Mouse (Mus musculus) kidney, adult 2 months (tissue): ENCODE measurements at regions not wholly inside any gene's neighbourhood (a gene's known extent, or its start where the extent isn't known, plus 50 kb on each side); places are given as distances from the start of the nearest gene placed in this dataset.
A peak's percentile ranks its signal among the peaks of the same experiment; 100 is the strongest.

Source experiments
- DNase-seq: peaks from one replicate; pipeline ENCODE4 v3.0.0; 2021
- H3K27ac ChIP-seq: fragments of 200-500 bp; 2 replicates; pipeline ENCODE4 v1.5.1; 2012; ENCODE audit warnings: low read depth, low read length, control low read depth, inconsistent platforms; ENCODE audit not compliant: insufficient read depth
- H3K27me3 ChIP-seq: fragments of 200-500 bp; replicated peaks from 2 replicates; pipeline ENCODE4 v1.6.1; 2012; ENCODE audit warnings: mild to moderate bottlenecking, moderate library complexity, low read length, inconsistent platforms; ENCODE audit not compliant: control insufficient read depth, insufficient read depth
- H3K36me3 ChIP-seq: fragments of 200-500 bp; 2 replicates; pipeline ENCODE4 v1.6.1; 2012; ENCODE audit warnings: mild to moderate bottlenecking, moderate library complexity, low read length, inconsistent platforms; ENCODE audit not compliant: control insufficient read depth, insufficient read depth
- H3K4me1 ChIP-seq: fragments of 200-500 bp; 2 replicates; pipeline ENCODE4 v1.6.1; 2011; ENCODE audit warnings: low read length; ENCODE audit not compliant: control insufficient read depth, insufficient read depth
- H3K4me3 ChIP-seq: fragments of 200-500 bp; 2 replicates; pipeline ENCODE4 v1.5.1; 2011; ENCODE audit warnings: mild to moderate bottlenecking, low read depth, low read length, control low read depth; ENCODE audit not compliant: insufficient read depth
- CTCF ChIP-seq: fragments of 200-500 bp; conservative IDR thresholded peaks from 2 replicates; pipeline ENCODE4 v1.5.1; 2011; ENCODE audit warnings: low read depth, mild to moderate bottlenecking, control low read depth, low read length, moderate library complexity, mixed read lengths; ENCODE audit not compliant: insufficient read depth, insufficient read length
- POLR2A ChIP-seq: fragments of 200-500 bp; IDR thresholded peaks from one replicate; pipeline ENCODE4 v1.6.1; 2011; ENCODE audit warnings: low read depth, low read length, control low read depth
- WGBS: fragments of 180-500 bp; shearing (Covaris S2); methylation state at CpG from one replicate; pipeline ENCODE4 v1.1.7; 2018; 5-methylcytosine and 5-hydroxymethylcytosine counted together

DNA sequence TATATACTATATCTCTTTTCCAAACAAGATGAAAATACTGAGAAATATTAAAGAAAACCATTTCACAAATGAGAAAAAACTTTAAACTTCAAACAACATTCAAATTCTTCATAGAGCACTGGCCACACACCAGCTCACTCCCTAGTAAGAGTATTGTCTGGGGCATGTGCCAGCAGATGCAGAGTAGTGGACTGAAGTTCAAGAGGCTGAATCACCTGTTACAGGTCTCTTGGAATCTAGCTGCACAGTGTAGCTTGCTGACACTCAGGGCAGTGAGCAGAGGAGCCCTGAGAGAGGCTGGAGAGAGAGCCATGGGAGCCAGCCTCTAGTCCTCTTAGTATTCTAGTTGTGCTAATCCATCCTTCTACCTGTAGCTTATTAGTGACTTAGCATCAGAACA lies 208.4 kb downstream of the Cd83 start:
- H3K27ac ChIP-seq = no peak overlapping the region
- H3K27me3 ChIP-seq = no peaks in the 10 kb centered on the region
- peak; percentile 74 for DNase-seq
- TF ChIP-seq CTCF (no peak), POLR2A (no peak)
- H3K4me1 ChIP-seq = peaks cover 10% of the 10 kb centered on the region; the same call in 1 of the 2 replicates
- H3K4me3 ChIP-seq = no peak overlapping the region
- H3K36me3 ChIP-seq = no peaks in the 10 kb centered on the region

DNA sequence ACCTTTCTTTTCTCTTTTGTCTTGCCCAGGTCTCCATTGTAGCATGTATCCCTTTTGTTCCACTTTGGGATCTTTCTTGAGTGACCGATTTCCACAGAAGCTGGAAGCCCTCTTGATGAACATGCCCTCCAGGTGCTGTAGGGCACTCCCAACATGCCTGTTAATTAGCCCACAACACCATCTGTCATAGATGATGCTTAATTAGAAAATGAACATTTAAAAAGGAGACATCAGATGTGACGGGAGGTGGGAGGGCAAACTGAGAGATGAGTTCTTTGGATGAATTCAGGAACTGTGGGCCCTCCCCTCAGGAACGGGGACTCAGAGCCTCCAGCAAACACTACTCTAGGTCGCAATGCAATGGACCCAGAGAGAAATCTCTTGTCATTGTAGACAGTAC lies 209.8 kb downstream of the Cd83 start:
- no peaks in the 10 kb centered on the region for H3K36me3 ChIP-seq
- no peaks in the 10 kb centered on the region for H3K27me3 ChIP-seq
- H3K4me3 ChIP-seq = no peak overlapping the region
- no peak overlapping the region for H3K27ac ChIP-seq
- no peak for DNase-seq
- TF ChIP-seq CTCF (no peak), POLR2A (no peak)
- 98% methylated on average over 4 of the region's 4 CpGs for WGBS
- peaks cover 10% of the 10 kb centered on the region; the same call in 1 of the 2 replicates for H3K4me1 ChIP-seq

DNA sequence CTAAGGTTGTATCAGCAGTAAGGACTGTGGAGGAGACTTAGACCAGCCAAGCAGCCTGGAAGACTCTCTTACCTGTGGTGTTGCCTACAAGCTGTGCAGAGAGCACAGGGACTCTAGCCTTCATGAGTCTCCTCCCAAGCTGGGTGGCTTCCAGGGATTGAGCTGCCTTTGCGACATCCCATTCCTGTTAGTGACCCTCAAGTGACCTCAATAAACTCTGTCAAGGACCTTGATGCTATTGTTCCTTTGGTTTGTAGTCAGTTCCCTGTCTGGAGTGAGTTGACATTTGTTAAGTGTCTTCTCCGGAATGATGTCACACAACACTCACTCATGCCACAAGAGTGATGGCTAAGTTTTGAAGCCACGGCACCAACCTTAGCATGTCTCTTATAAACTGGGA lies 211.0 kb downstream of the Cd83 start:
- WGBS = 66% methylated on average over 3 of the region's 3 CpGs
- peaks cover 10% of the 10 kb centered on the region; the same call in 1 of the 2 replicates for H3K4me1 ChIP-seq
- H3K36me3 ChIP-seq = no peaks in the 10 kb centered on the region
- no peak overlapping the region for H3K4me3 ChIP-seq
- TF ChIP-seq POLR2A (no peak), CTCF (no peak)
- peak; percentile 76 for DNase-seq
- no peaks in the 10 kb centered on the region for H3K27me3 ChIP-seq
- no peak overlapping the region for H3K27ac ChIP-seq

GRCm38 (mm10) chr13:44001861-44002545 lies 217.4 kb downstream of the Cd83 start:
- 89% methylated on average over 12 of the region's 12 CpGs for WGBS

GRCm38 (mm10) chr13:44012868-44013267 lies 228.3 kb downstream of the Cd83 start:
- no peak overlapping the region for H3K4me3 ChIP-seq
- H3K27me3 ChIP-seq = no peaks in the 10 kb centered on the region
- no peaks in the 10 kb centered on the region for H3K36me3 ChIP-seq
- TF ChIP-seq POLR2A = no peak
- TF ChIP-seq CTCF = no peak
- WGBS = 81% methylated on average over 2 of the region's 2 CpGs
- H3K4me1 ChIP-seq = no peaks in the 10 kb centered on the region
- H3K27ac ChIP-seq = no peak overlapping the region
- no peak for DNase-seq

More at GRCm38 (mm10) chr13:44001861-44002545, 217.4 kb downstream of the Cd83 start:
- H3K4me1 ChIP-seq = no peaks in the 10 kb centered on the region
- no peak overlapping the region for H3K27ac ChIP-seq
- no peaks in the 10 kb centered on the region for H3K27me3 ChIP-seq
- TF ChIP-seq CTCF = no peak
- no peak for TF ChIP-seq POLR2A
- no peaks in the 10 kb centered on the region for H3K36me3 ChIP-seq
- no peak for DNase-seq
- H3K4me3 ChIP-seq = no peak overlapping the region

GRCm38 (mm10) chr13:44018489-44019303 lies 234.1 kb downstream of the Cd83 start:
- Histone ChIP-seq H3K27me3 (no peaks in the 10 kb centered on the region), H3K27ac (no peak overlapping the region), H3K4me3 (no peak overlapping the region), H3K4me1 (no peaks in the 10 kb centered on the region), H3K36me3 (no peaks in the 10 kb centered on the region)
- no peak for TF ChIP-seq CTCF
- no peak for TF ChIP-seq POLR2A
- WGBS = 55% methylated on average over 8 of the region's 8 CpGs
- no peak for DNase-seq

DNA sequence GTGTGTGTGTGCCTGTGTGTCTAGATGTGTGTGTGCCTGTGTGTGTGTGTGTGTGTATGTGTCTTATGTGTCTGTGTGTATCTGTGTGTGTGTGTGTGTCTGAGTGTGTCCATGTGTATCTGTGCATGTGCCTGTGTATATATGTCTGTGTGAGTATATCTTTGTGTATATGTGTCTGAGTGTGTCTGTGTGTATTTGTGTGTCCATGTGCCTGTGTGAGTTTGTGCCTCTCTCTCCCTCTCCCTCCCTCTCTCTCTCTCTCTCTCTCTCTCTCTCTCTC lies 234.7 kb downstream of the Cd83 start:
- Histone ChIP-seq H3K4me3 (no peak overlapping the region), H3K4me1 (no peaks in the 10 kb centered on the region), H3K27me3 (no peaks in the 10 kb centered on the region), H3K36me3 (no peaks in the 10 kb centered on the region), H3K27ac (no peak overlapping the region)
- TF ChIP-seq POLR2A (no peak), CTCF (no peak)
- DNase-seq = no peak
